Mouse (Mus musculus): ENCODE results near the gene Tmem19. TPM values are rescaled to one million over a fixed set of nuclear protein-coding genes. Genes with fewer than 3 reads are reported as not detected.

Gene Tmem19
- total RNA-seq, 2 experiments from 2014 or later: 10.9 to 14.7 TPM

GRCm38 (mm10) chr10:115314287-115314581, 48.1 kb downstream of the Tmem19 start:
- no peak for ATAC-seq (replicated peaks; ENCODE audit: low FRiP score, low TSS enrichment, poor library complexity, severe bottlenecking)

GRCm38 (mm10) chr10:115313641-115314286, 48.5 kb downstream of the Tmem19 start:
- no peak for ATAC-seq (replicated peaks; ENCODE audit: low FRiP score, low TSS enrichment, poor library complexity, severe bottlenecking)

GRCm38 (mm10) chr10:115312732-115313131, 49.6 kb downstream of the Tmem19 start:
- no peak for ATAC-seq (replicated peaks; ENCODE audit: low FRiP score, low TSS enrichment, poor library complexity, severe bottlenecking)

- ATAC-seq (replicated peaks; ENCODE audit: low FRiP score, low TSS enrichment, poor library complexity, severe bottlenecking): no peak
Measured at GRCm38 (mm10) chr10:115312194-115312593, 50.1 kb downstream of the Tmem19 start.

GRCm38 (mm10) chr10:115311263-115311965, 50.9 kb downstream of the Tmem19 start:
- ATAC-seq (replicated peaks; ENCODE audit: low FRiP score, low TSS enrichment, poor library complexity, severe bottlenecking): no peak

- ATAC-seq (replicated peaks; ENCODE audit: low FRiP score, low TSS enrichment, poor library complexity, severe bottlenecking): no peak
Measured at GRCm38 (mm10) chr10:115309191-115309590, 53.1 kb downstream of the Tmem19 start.

GRCm38 (mm10) chr10:115307331-115307875, 54.9 kb downstream of the Tmem19 start:
- ATAC-seq (replicated peaks; ENCODE audit: low FRiP score, low TSS enrichment, poor library complexity, severe bottlenecking): no peak

GRCm38 (mm10) chr10:115298683-115299082, 63.6 kb downstream of the Tmem19 start:
- no peak for ATAC-seq (replicated peaks; ENCODE audit: low FRiP score, low TSS enrichment, poor library complexity, severe bottlenecking)

- no peak for ATAC-seq (replicated peaks; ENCODE audit: low FRiP score, low TSS enrichment, poor library complexity, severe bottlenecking)
Measured at GRCm38 (mm10) chr10:115297582-115297981, 64.7 kb downstream of the Tmem19 start.

- ATAC-seq (replicated peaks; ENCODE audit: low FRiP score, low TSS enrichment, poor library complexity, severe bottlenecking): 0 out of 2 replicates have a peak, but pooled peaks have one; percentile 46
Measured at GRCm38 (mm10) chr10:115296401-115296935, 65.8 kb downstream of the Tmem19 start.

- ATAC-seq (replicated peaks; ENCODE audit: low FRiP score, low TSS enrichment, poor library complexity, severe bottlenecking): no peak
Measured at GRCm38 (mm10) chr10:115295162-115295561, 67.1 kb downstream of the Tmem19 start.

- no peak for ATAC-seq (replicated peaks; ENCODE audit: low FRiP score, low TSS enrichment, poor library complexity, severe bottlenecking)
Measured at GRCm38 (mm10) chr10:115294715-115295114, 67.6 kb downstream of the Tmem19 start.

GRCm38 (mm10) chr10:115293946-115294345, 68.4 kb downstream of the Tmem19 start:
- ATAC-seq (replicated peaks; ENCODE audit: low FRiP score, low TSS enrichment, poor library complexity, severe bottlenecking): no peak

GRCm38 (mm10) chr10:115290671-115291070, 71.6 kb downstream of the Tmem19 start:
- no peak for ATAC-seq (replicated peaks; ENCODE audit: low FRiP score, low TSS enrichment, poor library complexity, severe bottlenecking)

Other genes starting within 250 kb of the Tmem19 start
- gene Tph2, start 177.5 kb downstream of the Tmem19 start, total RNA-seq (2014; fragmentation: Nextera tagmentation): not detected in 2 replicates
- not detected in 2 replicates for gene Tph2, start 177.5 kb downstream of the Tmem19 start, total RNA-seq (2017)
- gene Tbc1d15, start 111.0 kb downstream of the Tmem19 start, total RNA-seq (2014; fragmentation: Nextera tagmentation): 28.3 and 35.6 TPM in 2 replicates
- 30.7 and 35.2 TPM in 2 replicates for gene Tbc1d15, start 111.0 kb downstream of the Tmem19 start, total RNA-seq (2017)
- gene Rab21, start 46.9 kb downstream of the Tmem19 start, total RNA-seq (2014; fragmentation: Nextera tagmentation): 26.5 and 29.9 TPM in 2 replicates
- 25.1 and 40.5 TPM in 2 replicates for gene Rab21, start 46.9 kb downstream of the Tmem19 start, total RNA-seq (2017)
- gene Thap2, start 21.9 kb upstream of the Tmem19 start, total RNA-seq (2014; fragmentation: Nextera tagmentation): 15.2 and 18.4 TPM in 2 replicates
- 9.8 and 10.2 TPM in 2 replicates for gene Thap2, start 21.9 kb upstream of the Tmem19 start, total RNA-seq (2017)
- gene Zfc3h1, start 22.5 kb upstream of the Tmem19 start, total RNA-seq (2014; fragmentation: Nextera tagmentation): 49.0 and 94.8 TPM in 2 replicates
- 38.3 and 44.9 TPM in 2 replicates for gene Zfc3h1, start 22.5 kb upstream of the Tmem19 start, total RNA-seq (2017)
- gene A930009A15Rik, start 207.5 kb upstream of the Tmem19 start, total RNA-seq (2014; fragmentation: Nextera tagmentation): not detected in 2 replicates
- gene A930009A15Rik, start 207.5 kb upstream of the Tmem19 start, total RNA-seq (2017): not detected in 2 replicates
- 0.35 TPM in 1 of 2 replicates, not detected in the other for gene Lgr5, start 225.3 kb upstream of the Tmem19 start, total RNA-seq (2014; fragmentation: Nextera tagmentation)
- gene Lgr5, start 225.3 kb upstream of the Tmem19 start, total RNA-seq (2017): not detected in 2 replicates